Mouse (Mus musculus): Measurements from ENCODE around the gene Terb1. TPM values are rescaled to one million over a fixed set of nuclear protein-coding genes. Genes with fewer than 3 reads are reported as not detected.

Gene Terb1
- polyA plus RNA-seq (2012; rRNA removed): 0.03 TPM in 1 of 2 replicates, not detected in the other

DNA sequence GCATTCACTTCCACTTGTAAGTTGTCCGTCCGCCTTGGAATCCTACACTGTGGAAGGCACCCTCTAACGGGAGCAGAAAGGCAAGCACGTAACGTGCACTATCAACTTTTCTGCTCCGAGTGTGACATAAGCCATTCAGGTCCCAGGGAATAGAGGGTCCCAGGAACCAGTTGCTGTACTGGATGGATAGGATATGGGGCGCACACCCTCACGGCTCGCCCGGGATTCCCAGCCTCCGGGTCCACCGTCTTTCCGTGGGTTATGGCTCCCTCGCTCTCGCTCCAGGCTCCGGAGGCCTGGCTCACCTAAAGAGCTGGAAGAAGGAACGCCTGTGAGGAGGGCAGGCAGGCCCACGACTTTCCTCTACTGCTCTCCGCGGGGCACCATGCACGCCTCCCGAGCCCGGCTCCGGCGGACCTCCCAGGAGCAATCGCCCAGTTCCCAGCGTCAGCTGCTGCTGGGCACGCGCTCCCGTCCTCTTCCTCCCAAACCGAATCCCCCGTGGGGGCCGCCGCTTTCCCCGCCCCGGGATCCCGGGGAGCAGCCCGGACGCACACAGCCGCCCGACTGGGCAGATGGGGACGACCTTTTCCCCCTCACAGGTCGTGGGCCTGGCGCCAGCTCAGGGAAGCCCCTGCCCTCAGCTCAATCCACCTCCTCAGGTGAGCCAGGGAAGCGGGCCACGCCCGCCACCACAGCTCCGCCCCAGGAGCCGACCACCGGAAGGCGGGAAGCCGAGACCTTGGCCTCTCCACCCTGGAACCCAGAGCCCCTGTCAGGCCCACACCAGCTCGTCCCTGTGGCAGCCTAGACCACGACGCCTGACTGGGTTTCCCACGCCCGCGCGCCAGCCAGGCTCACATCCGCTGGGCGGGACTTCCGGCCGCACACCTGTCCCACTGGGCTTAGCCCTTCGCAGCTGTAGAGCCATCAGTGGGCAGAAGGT, at the start of gene Terb1:
Gene Terb1, minus strand, starts transcription at position 850 of the 946 bp plus-strand sequence.

DNA sequence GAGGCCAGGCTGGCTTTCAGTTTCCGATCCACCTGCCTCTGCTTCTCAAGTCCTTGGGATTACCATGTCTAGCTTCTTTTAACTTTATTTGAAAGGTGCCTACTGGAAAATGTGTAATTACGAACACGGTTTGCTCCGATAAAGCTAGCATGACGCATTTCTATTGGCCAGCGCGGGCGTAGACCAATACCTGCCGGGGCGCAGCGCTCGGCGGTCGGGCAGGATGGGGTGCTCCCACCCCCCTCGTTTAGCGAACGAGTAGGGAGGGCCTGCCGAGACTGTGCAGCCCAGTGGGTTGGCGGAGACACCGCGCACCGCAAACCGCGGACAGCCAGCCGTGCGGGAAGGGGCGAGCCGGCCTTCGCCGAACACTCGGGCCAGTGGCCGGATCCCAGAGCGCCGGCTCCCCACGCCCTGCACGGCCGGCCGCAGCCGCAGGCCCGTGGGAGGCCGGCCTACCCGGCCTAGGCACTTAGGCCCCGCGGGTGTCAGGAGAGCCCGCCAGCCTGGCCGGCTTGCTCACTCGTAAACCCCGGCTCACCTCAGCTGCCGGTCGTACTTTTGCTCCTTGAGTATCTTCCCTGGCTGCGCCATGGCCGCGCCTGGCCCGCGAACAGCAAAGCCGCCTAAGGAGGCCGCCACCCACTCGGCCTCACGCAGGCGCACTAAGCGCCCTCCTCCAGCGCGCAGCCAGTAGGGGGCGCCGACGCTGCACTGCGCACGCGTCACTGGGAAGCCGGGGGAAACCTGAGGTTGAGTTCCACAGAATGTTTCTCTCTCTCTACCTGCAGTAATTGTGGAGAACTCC, 24.5 kb upstream of the Terb1 start, which contains the start of the genes Nae1 and Car7:
Gene Nae1, minus strand, starts transcription at position 667 of the 808 bp plus-strand sequence.
Gene Car7, plus strand, starts transcription at position 719 of the 808 bp plus-strand sequence.

DNA sequence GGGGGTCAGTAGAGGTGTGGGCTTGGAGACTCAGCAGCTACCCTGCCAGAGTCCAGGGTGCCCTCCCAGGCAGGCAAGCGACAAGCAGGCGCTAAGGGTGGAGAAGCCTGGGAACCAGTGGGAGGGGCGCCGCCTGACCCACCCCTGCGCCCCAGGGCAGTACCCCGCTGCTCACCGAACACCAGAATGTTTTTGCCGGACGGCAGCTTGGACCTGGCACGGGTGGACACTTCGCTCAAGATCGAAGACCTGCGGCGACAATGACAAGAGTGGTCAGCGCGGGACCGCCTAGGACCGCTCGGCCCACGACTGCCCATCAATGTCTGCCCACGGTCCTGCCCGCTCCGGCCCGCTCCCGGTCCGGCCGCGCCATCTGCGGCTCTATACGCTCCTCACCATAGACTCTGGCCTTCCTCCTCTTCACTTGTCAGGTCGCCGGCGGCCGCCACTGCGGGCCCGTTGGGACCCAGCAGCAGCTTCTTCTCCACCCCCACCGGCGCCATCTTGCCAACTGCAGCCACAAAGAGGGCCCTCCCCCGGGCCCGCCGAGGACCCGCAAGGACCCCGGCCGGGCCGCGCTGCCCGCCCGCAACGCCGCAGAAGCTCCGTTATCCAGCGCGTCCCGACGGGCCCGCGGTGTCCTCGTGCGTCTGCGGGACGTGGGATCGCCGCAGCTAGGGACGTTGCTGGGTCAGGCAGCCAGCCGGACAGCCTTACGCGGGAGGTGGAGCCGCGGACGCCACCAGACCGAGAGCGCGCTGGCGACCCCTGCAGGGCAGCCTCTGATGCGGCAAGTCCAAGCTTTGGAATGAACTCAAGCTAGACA, 67.2 kb downstream of the Terb1 start, which contains the start of gene Dync1li2:
Gene Dync1li2, minus strand, starts transcription at position 749 of the 826 bp plus-strand sequence.

Other genes starting within 250 kb of the Terb1 start
- gene Cmtm2a, start 216.7 kb downstream of the Terb1 start, polyA plus RNA-seq (2012; rRNA removed): not detected in 2 replicates
- not detected in 2 replicates for gene Gm45711, start 199.8 kb downstream of the Terb1 start, polyA plus RNA-seq (2012; rRNA removed)
- not detected in 2 replicates for gene Cmtm1, start 199.8 kb downstream of the Terb1 start, polyA plus RNA-seq (2012; rRNA removed)
- gene Gm11020, start 188.3 kb downstream of the Terb1 start, polyA plus RNA-seq (2012; rRNA removed): not detected in 2 replicates
- gene Cmtm2b, start 187.7 kb downstream of the Terb1 start, polyA plus RNA-seq (2012; rRNA removed): not detected in 2 replicates
- 49.2 and 55.2 TPM in 2 replicates for gene Cmtm3, start 170.5 kb downstream of the Terb1 start, polyA plus RNA-seq (2012; rRNA removed)
- gene Cmtm4, start 114.1 kb downstream of the Terb1 start, polyA plus RNA-seq (2012; rRNA removed): 46.0 and 55.8 TPM in 2 replicates
- gene Dync1li2, start 66.9 kb downstream of the Terb1 start, polyA plus RNA-seq (2012; rRNA removed): 14.5 and 19.3 TPM in 2 replicates
- gene Nae1, start 24.7 kb upstream of the Terb1 start, polyA plus RNA-seq (2012; rRNA removed): 4.2 and 4.4 TPM in 2 replicates
- 1.9 and 2.7 TPM in 2 replicates for gene Car7, start 24.8 kb upstream of the Terb1 start, polyA plus RNA-seq (2012; rRNA removed)
- 8.9 and 11.2 TPM in 2 replicates for gene Pdp2, start 81.5 kb upstream of the Terb1 start, polyA plus RNA-seq (2012; rRNA removed)
- not detected in 2 replicates for gene Cdh16, start 114.5 kb upstream of the Terb1 start, polyA plus RNA-seq (2012; rRNA removed)
- 8.0 and 10.6 TPM in 2 replicates for gene Rrad, start 121.4 kb upstream of the Terb1 start, polyA plus RNA-seq (2012; rRNA removed)
- gene Ciao2b, start 132.1 kb upstream of the Terb1 start, polyA plus RNA-seq (2012; rRNA removed): 41.4 and 46.3 TPM in 2 replicates
- 196 and 272 TPM in 2 replicates for gene Ces2a, start 224.1 kb upstream of the Terb1 start, polyA plus RNA-seq (2012; rRNA removed)

Data from colon, adult 2 months (tissue).